Mouse (Mus musculus) midbrain, embryonic 10.5 days (tissue): ENCODE data around the gene Ap1s1. TPM values are rescaled to one million over a fixed set of nuclear protein-coding genes. Genes with fewer than 3 reads are reported as not detected.

ENCODE experiments used
- DNase-seq: peaks from one replicate; pipeline ENCODE4 v3.0.0-alpha.2; 2017; ENCODE audit warnings: low spot score
- H3K27ac ChIP-seq: fragments of 300-500 bp; sonication (generic); replicated peaks from 2 replicates; pipeline ENCODE4 v1.5.1; 2016; ENCODE audit warnings: mild to moderate bottlenecking
- H3K27me3 ChIP-seq: fragments of 300-500 bp; sonication (generic); 2 replicates; pipeline ENCODE4 v1.6.1; 2016; ENCODE audit warnings: low read depth, mild to moderate bottlenecking; ENCODE audit not compliant: poor library complexity, severe bottlenecking
- H3K36me3 ChIP-seq: fragments of 300-500 bp; sonication (generic); 2 replicates; pipeline ENCODE4 v1.6.1; 2016; ENCODE audit warnings: mild to moderate bottlenecking, moderate library complexity
- H3K4me1 ChIP-seq: fragments of 300-500 bp; sonication (generic); 2 replicates; pipeline ENCODE4 v1.6.1; 2016
- H3K4me3 ChIP-seq: fragments of 300-500 bp; sonication (generic); 2 replicates; pipeline ENCODE4 v1.5.1; 2016; ENCODE audit warnings: mild to moderate bottlenecking, moderate library complexity
- H3K9me3 ChIP-seq: fragments of 300-500 bp; sonication (generic); replicated peaks from 2 replicates; pipeline ENCODE4 v1.6.1; 2016; ENCODE audit warnings: mild to moderate bottlenecking
- WGBS: fragments of 180-500 bp; shearing (Covaris S2); methylation state at CpG from one replicate; pipeline ENCODE4 v1.1.7; 2016; 5-methylcytosine and 5-hydroxymethylcytosine counted together
- microRNA counts: library from miRNA; unstranded; fragments of <30 nt; microRNA quantifications from one replicate; lab custom pipeline; 2017
- microRNA-seq: library from miRNA; unstranded; fragments of <30 nt; microRNA quantifications from one replicate; pipeline ENCODE4, GENCODE M21; 2017
- polyA plus RNA-seq: library from polyadenylated mRNA; unstranded; fragments of >200 nt; fragmentation: Nextera tagmentation; extraction: Ambion mirVana; gene quantifications from 2 replicates; pipeline ENCODE4 v1.2.1, GENCODE M21; 2016

Ap1s1 gene
- polyA plus RNA-seq, 1 experiment from 2014 or later: 209 TPM

DNA sequence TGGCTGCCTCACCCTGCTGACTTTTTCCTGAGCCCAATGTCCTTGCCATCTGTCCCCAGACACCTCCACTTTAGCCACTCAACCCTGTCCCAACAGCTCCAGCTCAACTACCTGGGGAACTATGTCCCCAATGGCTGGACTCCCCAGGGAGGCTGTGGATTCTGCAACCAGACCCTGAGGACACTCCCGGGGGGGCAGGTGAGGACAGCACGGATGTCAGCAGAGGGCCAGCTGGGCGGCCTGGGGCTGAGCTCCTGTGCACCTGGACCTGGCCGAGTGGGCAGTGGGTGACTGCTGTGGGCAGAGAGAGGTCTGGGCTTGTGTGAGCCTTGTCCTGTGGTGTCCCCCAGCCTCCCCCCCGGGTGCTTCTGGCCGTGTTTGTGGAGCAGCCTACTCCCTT is 56.1 kb downstream of the Ap1s1 start:
- Histone ChIP-seq H3K27ac (no peak overlapping the region), H3K4me3 (no peak overlapping the region), H3K27me3 (no peaks in the 10 kb centered on the region), H3K9me3 (no peaks in the 10 kb centered on the region), H3K4me1 (peaks cover 25% of the 10 kb centered on the region), H3K36me3 (peaks cover 66% of the 10 kb centered on the region)
- WGBS: 92% methylated on average over 6 of the region's 6 CpGs
- DNase-seq: no peak

DNA sequence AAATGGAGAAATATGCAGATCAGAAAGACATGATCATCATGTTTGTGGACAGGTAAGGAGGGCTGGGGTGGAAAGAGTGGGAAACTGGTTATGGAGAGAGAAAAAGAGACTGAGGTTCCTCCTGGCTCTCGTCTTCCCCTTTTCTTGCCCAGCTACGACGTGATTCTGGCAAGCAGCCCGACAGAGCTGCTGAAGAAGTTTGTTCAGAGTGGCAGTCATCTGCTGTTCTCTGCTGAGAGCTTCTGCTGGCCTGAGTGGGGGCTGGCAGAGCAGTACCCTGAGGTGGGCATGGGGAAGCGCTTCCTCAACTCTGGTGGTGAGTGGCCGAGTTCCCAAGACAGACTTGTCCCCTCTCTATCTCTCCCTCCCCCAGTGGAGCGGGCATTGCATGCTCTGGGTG is 57.5 kb downstream of the Ap1s1 start:
- H3K36me3 ChIP-seq: peaks cover 54% of the 10 kb centered on the region
- WGBS: 86% methylated on average over 7 of the region's 7 CpGs
- peaks cover 25% of the 10 kb centered on the region for H3K4me1 ChIP-seq
- no peak for DNase-seq
- H3K4me3 ChIP-seq: peak overlapping the region; percentile 90
- peak overlapping the region; percentile 99 for H3K27ac ChIP-seq
- no peaks in the 10 kb centered on the region for H3K27me3 ChIP-seq
- H3K9me3 ChIP-seq: no peaks in the 10 kb centered on the region

DNA sequence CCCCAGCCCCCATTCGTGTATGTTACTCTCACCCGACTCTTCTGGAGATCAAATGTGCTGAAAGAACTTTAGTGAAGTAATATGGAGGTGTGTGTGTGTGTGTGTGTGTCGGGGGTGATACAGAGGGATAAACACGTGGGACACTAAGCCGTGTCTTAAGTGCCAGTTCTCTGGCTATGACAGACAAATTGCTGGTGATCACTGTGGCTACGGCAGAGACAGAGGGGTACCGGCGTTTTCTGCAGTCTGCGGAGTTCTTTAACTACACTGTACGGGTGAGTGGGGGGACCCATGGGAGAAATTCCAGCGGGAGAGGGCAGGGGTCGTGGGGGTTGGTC is 58.0 kb downstream of the Ap1s1 start, which contains the start of gene Znhit1:
TSS of gene Znhit1 (minus strand) at position 88 of the 338 bp plus-strand sequence.
- Histone ChIP-seq H3K4me1 (peaks cover 25% of the 10 kb centered on the region), H3K9me3 (no peaks in the 10 kb centered on the region), H3K36me3 (peaks cover 49% of the 10 kb centered on the region), H3K4me3 (peak within 1 kb of the TSS; percentile 90), H3K27me3 (no peaks in the 10 kb centered on the region), H3K27ac (peak within 1 kb of the TSS; percentile 99)
- DNase-seq: no peak
- WGBS: 18% methylated on average over 12 of the region's 12 CpGs

DNA sequence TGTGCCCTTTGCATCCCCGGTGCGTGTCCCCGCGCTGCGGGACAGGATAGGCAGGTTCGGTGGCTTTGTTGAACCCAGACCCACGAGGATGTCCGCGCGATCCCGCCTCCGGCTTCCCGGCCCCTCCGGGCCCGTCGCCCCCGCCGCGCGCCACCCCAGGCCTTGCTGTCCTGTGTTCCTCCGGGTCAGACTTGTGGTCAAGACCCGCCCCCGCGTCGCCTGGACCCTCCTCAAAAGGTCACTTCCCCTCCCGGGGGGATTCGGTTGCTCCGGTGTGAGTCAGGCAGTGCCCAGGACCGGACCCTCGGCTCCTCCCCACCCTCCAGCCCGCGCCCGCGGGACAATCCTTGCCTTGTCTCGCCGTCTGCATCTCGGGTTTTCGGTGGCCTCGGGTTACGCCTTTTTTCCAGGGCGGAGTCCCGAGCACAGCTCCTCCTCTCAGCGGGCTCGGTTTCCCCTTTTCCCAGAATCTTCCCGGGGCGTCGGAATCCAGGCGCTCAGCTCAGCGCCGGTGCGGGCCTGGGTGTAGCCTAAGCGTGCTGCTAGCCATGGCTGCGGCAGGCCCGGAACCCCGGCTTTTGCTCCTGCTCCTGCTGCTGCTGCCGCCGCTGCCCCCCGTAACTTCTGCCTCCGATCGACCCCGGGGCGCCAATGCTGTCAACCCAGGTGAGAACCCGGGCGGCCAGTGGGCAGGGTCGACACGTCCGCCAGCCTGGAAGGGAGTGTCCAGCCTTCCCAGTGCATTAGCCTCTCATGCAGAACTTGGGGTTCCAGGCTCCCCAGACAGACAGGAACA is 58.6 kb downstream of the Ap1s1 start:
- Histone ChIP-seq H3K27ac (peak overlapping the region; percentile 99), H3K9me3 (no peaks in the 10 kb centered on the region), H3K4me1 (peaks cover 25% of the 10 kb centered on the region), H3K27me3 (no peaks in the 10 kb centered on the region), H3K4me3 (peak overlapping the region; percentile 90), H3K36me3 (peaks cover 44% of the 10 kb centered on the region)
- DNase-seq: peak; percentile 81
- under 1% methylated on average over 67 of the region's 67 CpGs for WGBS

DNA sequence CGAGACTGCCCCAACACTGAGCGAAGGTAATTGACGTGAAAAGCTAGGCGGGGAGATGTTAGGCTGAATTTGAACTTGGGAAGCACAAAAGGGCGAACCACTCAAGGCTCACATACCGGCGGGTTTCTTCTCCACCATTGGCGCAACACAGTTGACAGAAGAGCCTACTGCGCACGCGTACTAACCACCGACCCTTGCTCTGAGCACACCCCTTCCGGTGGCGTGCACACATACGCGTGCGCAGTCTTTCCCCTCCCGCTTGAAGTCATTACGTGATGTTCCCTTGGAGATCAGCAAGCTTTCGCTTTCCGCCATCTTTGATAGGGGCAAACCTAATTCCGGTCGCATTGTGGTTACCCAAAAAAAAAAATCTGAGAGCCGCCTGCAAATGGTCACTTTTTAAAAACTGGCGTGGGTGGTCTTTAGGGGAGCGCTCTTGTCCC is 59.2 kb downstream of the Ap1s1 start, which contains the start of gene Plod3:
TSS of gene Plod3 (plus strand) at position 325 of the 443 bp plus-strand sequence.
- H3K4me1 ChIP-seq: peaks cover 25% of the 10 kb centered on the region
- H3K27ac ChIP-seq: peak within 1 kb of the TSS; percentile 99
- peak within 1 kb of the TSS; percentile 90 for H3K4me3 ChIP-seq
- H3K36me3 ChIP-seq: peaks cover 44% of the 10 kb centered on the region
- WGBS: under 1% methylated on average over 26 of the region's 26 CpGs
- H3K9me3 ChIP-seq: no peaks in the 10 kb centered on the region
- no peaks in the 10 kb centered on the region for H3K27me3 ChIP-seq
- DNase-seq: peak; percentile 97

MicroRNA genes within 50 kb of the gene (microRNA counts, 519-probe panel; counts per million panel counts)
- not detected for microRNA mmu-miR-702 (lab: Ali Mortazavi, UCI)

Small RNAs within 50 kb of the gene (microRNA-seq; reads per million reads assigned to microRNA genes)
- 103 reads per million, percentile 51 among the genes with 10 or more reads in this experiment for gene Mir702

Other genes starting within 250 kb of the Ap1s1 start
- 38.0 and 44.3 TPM in 2 replicates for gene Col26a1, start 162.9 kb downstream of the Ap1s1 start, polyA plus RNA-seq
- gene Ift22, start 138.0 kb downstream of the Ap1s1 start, polyA plus RNA-seq: 104 and 114 TPM in 2 replicates
- 271 and 306 TPM in 2 replicates for gene Fis1, start 92.9 kb downstream of the Ap1s1 start, polyA plus RNA-seq
- gene Cldn15, start 79.5 kb downstream of the Ap1s1 start, polyA plus RNA-seq: 0.15 and 0.55 TPM in 2 replicates
- gene Plod3, start 59.1 kb downstream of the Ap1s1 start, polyA plus RNA-seq: 40.8 and 43.2 TPM in 2 replicates
- gene Znhit1, start 58.1 kb downstream of the Ap1s1 start, polyA plus RNA-seq: 102 and 105 TPM in 2 replicates
- 0.35 and 0.39 TPM in 2 replicates for gene Vgf, start 19.7 kb downstream of the Ap1s1 start, polyA plus RNA-seq
- gene Serpine1, start 26.1 kb upstream of the Ap1s1 start, polyA plus RNA-seq: 0.07 and 0.11 TPM in 2 replicates
- 3.9 and 5.4 TPM in 2 replicates for gene Trim56, start 70.1 kb upstream of the Ap1s1 start, polyA plus RNA-seq
- not detected in 2 replicates for gene Muc3, start 103.2 kb upstream of the Ap1s1 start, polyA plus RNA-seq
- 0.14 TPM in 1 of 2 replicates, not detected in the other for gene Muc3a, start 166.3 kb upstream of the Ap1s1 start, polyA plus RNA-seq
- 3.4 and 4.8 TPM in 2 replicates for gene Ache, start 241.4 kb upstream of the Ap1s1 start, polyA plus RNA-seq
- gene Ufsp1, start 248.5 kb upstream of the Ap1s1 start, polyA plus RNA-seq: 9.6 and 11.0 TPM in 2 replicates